7 mouse cellular contexts compared by ENCODE assay signal in the genomic region with DNA sequence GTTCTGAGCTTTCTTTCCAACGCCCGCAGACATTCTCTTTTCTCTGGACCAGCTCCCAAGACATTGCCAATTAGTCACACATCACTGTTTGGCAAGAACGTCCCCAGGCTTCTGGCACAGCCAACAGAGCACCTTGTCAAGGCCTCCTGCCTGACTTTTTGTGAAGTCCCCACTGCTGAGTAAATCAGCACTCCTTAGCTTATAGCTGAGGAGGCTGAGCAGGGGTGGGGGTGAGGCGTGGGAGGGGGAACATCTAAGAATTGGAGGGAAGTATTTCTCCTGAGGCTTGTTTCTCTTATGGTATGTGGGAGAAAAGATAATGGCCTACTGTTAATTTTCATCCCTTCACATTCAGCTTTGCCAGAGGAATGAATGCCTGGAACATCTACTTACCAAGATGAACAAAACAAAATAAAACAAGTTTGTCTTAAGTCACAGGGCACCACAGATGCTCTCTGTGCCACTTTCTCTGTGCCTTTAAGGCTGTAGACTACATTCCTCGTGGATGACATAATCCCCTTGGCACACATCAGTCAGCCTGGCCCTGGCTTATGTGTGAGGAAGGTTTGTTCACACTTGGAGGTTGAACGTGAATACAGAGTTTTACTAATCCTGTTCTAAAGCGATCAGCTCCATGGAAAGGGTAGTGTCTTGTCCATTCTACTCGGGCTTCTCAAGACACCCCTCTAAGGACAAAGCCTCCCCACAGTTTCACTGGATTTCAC.
A peak's percentile ranks its signal among the peaks of the same experiment; 100 is the strongest.
DNase-seq lines count a peak whose midpoint lies in the region; ATAC-seq lines count a peak whose summit lies in the region.

No protein-coding gene starts in this region.

- peak; percentile 72; the same call in 1 of the 2 replicates for ATAC-seq in kidney, embryonic 16.5 days (ENCODE audit: low FRiP score, low TSS enrichment)
- no peak for ATAC-seq in stomach, embryonic 16.5 days (ENCODE audit: insufficient read depth, low FRiP score)
- no peak for ATAC-seq in megakaryocyte progenitor cell, adult 5-6 weeks (replicated peaks; ENCODE audit: poor library complexity)

- peaks cover 21% of the 10 kb centered on the region for H3K4me1 ChIP-seq in kidney, embryonic 16.5 days (ENCODE audit: insufficient read depth, low read length)
- H3K4me1 ChIP-seq in stomach, embryonic 16.5 days (ENCODE audit: control insufficient read depth, insufficient read depth, low read length) = peaks cover 7% of the 10 kb centered on the region; the same call in 1 of the 2 replicates

- WGBS in kidney, embryonic 16.5 days = 58% methylated on average over 8 of the region's 8 CpGs
- 56% methylated on average over 8 of the region's 8 CpGs for WGBS in stomach, embryonic 16.5 days

- no peaks in the 10 kb centered on the region for H3K36me3 ChIP-seq in kidney, embryonic 16.5 days (ENCODE audit: insufficient read depth, low read length)
- no peaks in the 10 kb centered on the region for H3K36me3 ChIP-seq in stomach, embryonic 16.5 days (ENCODE audit: control insufficient read depth, insufficient read depth, low read length)

- H3K9me3 ChIP-seq in kidney, embryonic 16.5 days (ENCODE audit: low read length) = no peaks in the 10 kb centered on the region
- H3K9me3 ChIP-seq in stomach, embryonic 16.5 days (replicated peaks; ENCODE audit: control insufficient read depth, low read length) = no peaks in the 10 kb centered on the region

- H3K9ac ChIP-seq in kidney, embryonic 16.5 days (replicated peaks; ENCODE audit: low read length) = no peak overlapping the region
- H3K9ac ChIP-seq in stomach, embryonic 16.5 days (ENCODE audit: low read length) = no peak overlapping the region

- H3K4me3 ChIP-seq in kidney, embryonic 16.5 days (ENCODE audit: low read length) = no peak overlapping the region
- H3K4me3 ChIP-seq in stomach, embryonic 16.5 days (replicated peaks; ENCODE audit: low read length) = no peak overlapping the region

- no peaks in the 10 kb centered on the region for H3K27me3 ChIP-seq in kidney, embryonic 16.5 days (ENCODE audit: insufficient read depth, low read length)
- H3K27me3 ChIP-seq in stomach, embryonic 16.5 days (ENCODE audit: control insufficient read depth, insufficient read depth, low read length) = no peaks in the 10 kb centered on the region

- H3K27ac ChIP-seq in kidney, embryonic 16.5 days (ENCODE audit: low read length) = 0 out of 2 replicates have a peak overlapping the region, but pooled peaks have one; percentile 24
- peak overlapping the region; percentile 26; the same call in 1 of the 2 replicates for H3K27ac ChIP-seq in stomach, embryonic 16.5 days (ENCODE audit: low read length)

- peak; percentile 85 for DNase-seq in 3T3-L1 (ENCODE audit: low read depth, low spot score)
- peak; percentile 8 for DNase-seq in R1 (ENCODE audit: low read depth, low spot score)
- peak; percentile 64 for DNase-seq in fibroblast of lung, adult 2 months (ENCODE audit: low read depth)
- no peak for DNase-seq in B cell, adult 2 months

- H3K4me2 ChIP-seq in kidney, embryonic 16.5 days (replicated peaks; ENCODE audit: low read depth, low read length) = no peak overlapping the region
- no peak overlapping the region for H3K4me2 ChIP-seq in stomach, embryonic 16.5 days (ENCODE audit: low read depth, low read length)

Comparison
In these comparisons a context has a peak if more than half of its experiments do, and no peak if none do; other contexts are left out.
1. DNase-seq: peak in 3T3-L1 (single experiment), R1 (single experiment) and fibroblast of lung, adult 2 months (single experiment); none in B cell, adult 2 months (0 of 2).